Mouse (Mus musculus) stomach, postnatal 0 days (tissue): ENCODE data around the gene Dpt. TPM values are rescaled to one million over a fixed set of nuclear protein-coding genes. Genes with fewer than 3 reads are reported as not detected.
A peak's percentile ranks its signal among the peaks of the same experiment; 100 is the strongest.

ENCODE experiments used
- ATAC-seq: fragments of 200-750 bp; cut with Nextera tagmentation; 2 replicates; pipeline ENCODE4 v1.8.0; 2017; ENCODE audit not compliant: low FRiP score, low TSS enrichment
- DNase-seq: peaks from one replicate; pipeline ENCODE4 v3.0.0-alpha.2; 2016; ENCODE audit warnings: low spot score
- H3K27ac ChIP-seq: fragments of 300-500 bp; sonication (generic); replicated peaks from 2 replicates; pipeline ENCODE4 v1.5.1; 2014; ENCODE audit warnings: mild to moderate bottlenecking, control low read depth
- H3K27me3 ChIP-seq: fragments of 300-500 bp; sonication (generic); 2 replicates; pipeline ENCODE4 v1.6.1; 2014; ENCODE audit warnings: low read length; ENCODE audit not compliant: control insufficient read depth, insufficient read depth
- H3K36me3 ChIP-seq: fragments of 300-500 bp; sonication (generic); 2 replicates; pipeline ENCODE4 v1.6.1; 2014; ENCODE audit warnings: low read length, mixed read lengths; ENCODE audit not compliant: control insufficient read depth, insufficient read depth
- H3K4me1 ChIP-seq: fragments of 300-500 bp; sonication (generic); replicated peaks from 2 replicates; pipeline ENCODE4 v1.6.1; 2014; ENCODE audit warnings: antibody characterized with exemption; ENCODE audit not compliant: control insufficient read depth, insufficient read depth
- H3K4me2 ChIP-seq: fragments of 300-500 bp; sonication (generic); replicated peaks from 2 replicates; pipeline ENCODE4 v1.6.1; 2014; ENCODE audit warnings: low read depth, mild to moderate bottlenecking, control low read depth, moderate library complexity
- H3K4me3 ChIP-seq: fragments of 300-500 bp; sonication (generic); 2 replicates; pipeline ENCODE4 v1.5.1; 2014; ENCODE audit warnings: low read depth, low read length, control low read depth
- H3K9ac ChIP-seq: fragments of 300-500 bp; sonication (generic); 2 replicates; pipeline ENCODE4 v1.6.1; 2014; ENCODE audit warnings: mild to moderate bottlenecking, low read length, control low read depth, mixed read lengths
- H3K9me3 ChIP-seq: fragments of 300-500 bp; sonication (generic); 2 replicates; pipeline ENCODE4 v1.6.1; 2016; ENCODE audit warnings: low read length; ENCODE audit not compliant: control insufficient read depth
- CTCF ChIP-seq: IDR thresholded peaks from 2 replicates; pipeline ENCODE4 v1.5.1; 2016; ENCODE audit warnings: antibody characterized with exemption, low read depth, mild to moderate bottlenecking, moderate library complexity
- EP300 ChIP-seq: optimal IDR thresholded peaks from 2 replicates; pipeline ENCODE3; 2016; ENCODE audit warnings: antibody characterized with exemption
- WGBS: fragments of 180-500 bp; shearing (Covaris S2); extraction: QIAGEN DNeasy Blood & Tissue Kit; methylation state at CpG from one replicate; pipeline ENCODE4 v1.1.7; 2014; 5-methylcytosine and 5-hydroxymethylcytosine counted together
- polyA plus RNA-seq: library from polyadenylated mRNA; unstranded; fragments of >200 nt; fragmentation: Nextera tagmentation; extraction: Ambion mirVana; gene quantifications from 2 replicates; pipeline ENCODE4 v1.2.1, GENCODE M21; 2015

Gene Dpt
- 35.6 and 53.9 TPM in 2 replicates for polyA plus RNA-seq

- H3K4me2 ChIP-seq = peak within 1 kb of the TSS; percentile 14; the same call in 1 of the 2 replicates
- H3K9ac ChIP-seq = no peak within 1 kb of the TSS
- no peak for DNase-seq
Measured at GRCm38 (mm10) chr1:164796471-164796870, at the start of gene Dpt. Dpt (plus strand) TSS chr1:164796644.

GRCm38 (mm10) chr1:164753736-164754135, 42.7 kb upstream of the Dpt start:
- no peak for TF ChIP-seq CTCF
- TF ChIP-seq EP300 = no peak
- WGBS = 92% methylated on average over 4 of the region's 4 CpGs

More at GRCm38 (mm10) chr1:164796471-164796870, at the start of gene Dpt:
- 66% methylated on average over 8 of the region's 8 CpGs for WGBS
- peak; percentile 51; the same call in 1 of the 2 replicates for ATAC-seq
- Histone ChIP-seq H3K27me3 (no peaks in the 10 kb centered on the region), H3K4me3 (peak within 1 kb of the TSS; percentile 18; the same call in 1 of the 2 replicates), H3K9me3 (no peaks in the 10 kb centered on the region), H3K36me3 (no peaks in the 10 kb centered on the region), H3K27ac (peak within 1 kb of the TSS; percentile 40; the same call in 1 of the 2 replicates), H3K4me1 (no peaks in the 10 kb centered on the region)
- 0 out of 2 replicates have a peak, but pooled peaks have one; percentile 5 for TF ChIP-seq CTCF
- TF ChIP-seq EP300 = no peak

DNA sequence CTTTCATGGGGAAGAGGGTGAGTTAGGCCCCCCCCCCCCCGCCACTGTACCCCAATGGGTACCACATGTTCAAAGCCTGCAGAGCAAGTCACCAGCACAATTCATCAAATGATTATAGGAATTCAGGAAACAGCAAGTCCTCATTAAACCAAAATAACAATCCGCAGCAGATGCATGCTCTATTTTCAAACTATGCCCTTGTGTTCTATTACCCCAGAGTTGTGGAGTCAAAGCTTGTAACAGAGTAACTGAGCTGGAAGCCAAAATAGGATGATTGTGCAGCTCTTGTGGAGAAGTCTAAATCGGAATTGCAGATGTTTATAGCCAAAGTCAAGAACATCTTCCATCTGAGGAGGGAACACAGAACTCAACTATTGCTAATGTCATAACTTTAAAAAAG, 40.8 kb upstream of the Dpt start:
- ATAC-seq (no peak), DNase-seq (no peak)
- H3K27me3 ChIP-seq = no peaks in the 10 kb centered on the region
- H3K4me2 ChIP-seq = no peak overlapping the region
- H3K9me3 ChIP-seq = no peaks in the 10 kb centered on the region
- H3K9ac ChIP-seq = no peak overlapping the region
- TF ChIP-seq EP300 (no peak), CTCF (no peak)
- no peaks in the 10 kb centered on the region for H3K4me1 ChIP-seq
- 74% methylated on average over 3 of the region's 3 CpGs for WGBS
- H3K27ac ChIP-seq = no peak overlapping the region
- no peaks in the 10 kb centered on the region for H3K36me3 ChIP-seq
- no peak overlapping the region for H3K4me3 ChIP-seq

More at GRCm38 (mm10) chr1:164753736-164754135, 42.7 kb upstream of the Dpt start:
- no peaks in the 10 kb centered on the region for H3K4me1 ChIP-seq
- no peak for ATAC-seq
- H3K27me3 ChIP-seq = no peaks in the 10 kb centered on the region
- no peak overlapping the region for H3K9ac ChIP-seq
- no peak overlapping the region for H3K4me2 ChIP-seq
- no peak overlapping the region for H3K27ac ChIP-seq
- no peaks in the 10 kb centered on the region for H3K36me3 ChIP-seq
- H3K4me3 ChIP-seq = no peak overlapping the region
- no peaks in the 10 kb centered on the region for H3K9me3 ChIP-seq
- DNase-seq = no peak

GRCm38 (mm10) chr1:164756951-164757350, 39.5 kb upstream of the Dpt start:
- Histone ChIP-seq H3K4me3 (no peak overlapping the region), H3K9me3 (no peaks in the 10 kb centered on the region), H3K4me2 (no peak overlapping the region), H3K27me3 (no peaks in the 10 kb centered on the region), H3K9ac (no peak overlapping the region), H3K36me3 (no peaks in the 10 kb centered on the region), H3K4me1 (no peaks in the 10 kb centered on the region), H3K27ac (no peak overlapping the region)
- TF ChIP-seq CTCF (no peak), EP300 (no peak)
- ATAC-seq (no peak), DNase-seq (no peak)
- WGBS = 39% methylated on average over 2 of the region's 2 CpGs

- WGBS = 39% methylated on average over 2 of the region's 2 CpGs
- no peak for TF ChIP-seq EP300
- TF ChIP-seq CTCF = no peak
- Histone ChIP-seq H3K27me3 (no peaks in the 10 kb centered on the region), H3K9me3 (no peaks in the 10 kb centered on the region), H3K4me1 (no peaks in the 10 kb centered on the region), H3K4me3 (no peak overlapping the region), H3K4me2 (no peak overlapping the region), H3K9ac (no peak overlapping the region), H3K27ac (no peak overlapping the region), H3K36me3 (no peaks in the 10 kb centered on the region)
- ATAC-seq (no peak), DNase-seq (no peak)
Measured at GRCm38 (mm10) chr1:164758401-164758800, 38.0 kb upstream of the Dpt start.

GRCm38 (mm10) chr1:164762276-164762675, 34.2 kb upstream of the Dpt start:
- ATAC-seq (peak; percentile 56; the same call in 1 of the 2 replicates), DNase-seq (peak; percentile 30)
- Histone ChIP-seq H3K4me2 (no peak overlapping the region), H3K9ac (no peak overlapping the region), H3K27ac (no peak overlapping the region), H3K4me1 (no peaks in the 10 kb centered on the region), H3K27me3 (no peaks in the 10 kb centered on the region), H3K9me3 (no peaks in the 10 kb centered on the region), H3K4me3 (no peak overlapping the region), H3K36me3 (no peaks in the 10 kb centered on the region)
- no peak for TF ChIP-seq EP300
- peak; percentile 73 for TF ChIP-seq CTCF
- 48% methylated on average over 2 of the region's 2 CpGs for WGBS
